Mouse (Mus musculus) kidney, adult 2 months (tissue): ENCODE results near the gene Prss44. TPM values are rescaled to one million over a fixed set of nuclear protein-coding genes. Genes with fewer than 3 reads are reported as not detected.

Experiments
- DNase-seq: peaks from one replicate; pipeline ENCODE4 v3.0.0; 2021
- H3K27ac ChIP-seq: fragments of 200-500 bp; 2 replicates; pipeline ENCODE4 v1.5.1; 2012; ENCODE audit warnings: low read depth, low read length, control low read depth, inconsistent platforms; ENCODE audit not compliant: insufficient read depth
- H3K27me3 ChIP-seq: fragments of 200-500 bp; replicated peaks from 2 replicates; pipeline ENCODE4 v1.6.1; 2012; ENCODE audit warnings: mild to moderate bottlenecking, moderate library complexity, low read length, inconsistent platforms; ENCODE audit not compliant: control insufficient read depth, insufficient read depth
- H3K36me3 ChIP-seq: fragments of 200-500 bp; 2 replicates; pipeline ENCODE4 v1.6.1; 2012; ENCODE audit warnings: mild to moderate bottlenecking, moderate library complexity, low read length, inconsistent platforms; ENCODE audit not compliant: control insufficient read depth, insufficient read depth
- H3K4me1 ChIP-seq: fragments of 200-500 bp; 2 replicates; pipeline ENCODE4 v1.6.1; 2011; ENCODE audit warnings: low read length; ENCODE audit not compliant: control insufficient read depth, insufficient read depth
- H3K4me3 ChIP-seq: fragments of 200-500 bp; 2 replicates; pipeline ENCODE4 v1.5.1; 2011; ENCODE audit warnings: mild to moderate bottlenecking, low read depth, low read length, control low read depth; ENCODE audit not compliant: insufficient read depth
- CTCF ChIP-seq: fragments of 200-500 bp; conservative IDR thresholded peaks from 2 replicates; pipeline ENCODE4 v1.5.1; 2011; ENCODE audit warnings: low read depth, mild to moderate bottlenecking, control low read depth, low read length, moderate library complexity, mixed read lengths; ENCODE audit not compliant: insufficient read depth, insufficient read length
- POLR2A ChIP-seq: fragments of 200-500 bp; IDR thresholded peaks from one replicate; pipeline ENCODE4 v1.6.1; 2011; ENCODE audit warnings: low read depth, low read length, control low read depth
- WGBS: fragments of 180-500 bp; shearing (Covaris S2); methylation state at CpG from one replicate; pipeline ENCODE4 v1.1.7; 2018; 5-methylcytosine and 5-hydroxymethylcytosine counted together
- polyA plus RNA-seq: library from polyadenylated mRNA; depleted of rRNA; stranded (reverse); fragments of >200 nt; gene quantifications from 2 replicates; pipeline ENCODE4 v1.2.3, GENCODE M21; 2012

The Prss44 gene
- polyA plus RNA-seq, 1 experiment = not detected

GRCm38 (mm10) chr9:110779242-110779913 is 34.4 kb upstream of the Prss44 start:
- peak; percentile 35 for DNase-seq

GRCm38 (mm10) chr9:110781256-110781721 is 32.5 kb upstream of the Prss44 start:
- TF ChIP-seq POLR2A (no peak), CTCF (peak; percentile 70)
- peak overlapping the region; percentile 42 for H3K4me3 ChIP-seq
- WGBS = under 1% methylated on average over 43 of the region's 43 CpGs

More at GRCm38 (mm10) chr9:110779242-110779913, 34.4 kb upstream of the Prss44 start:
- no peaks in the 10 kb centered on the region for H3K27me3 ChIP-seq
- 79% methylated on average over 5 of the region's 5 CpGs for WGBS
- no peak overlapping the region for H3K4me3 ChIP-seq
- no peaks in the 10 kb centered on the region for H3K36me3 ChIP-seq
- peaks cover 4% of the 10 kb centered on the region; the same call in 1 of the 2 replicates for H3K4me1 ChIP-seq
- H3K27ac ChIP-seq = no peak overlapping the region
- no peak for TF ChIP-seq POLR2A
- peak; percentile 36 for TF ChIP-seq CTCF

DNA sequence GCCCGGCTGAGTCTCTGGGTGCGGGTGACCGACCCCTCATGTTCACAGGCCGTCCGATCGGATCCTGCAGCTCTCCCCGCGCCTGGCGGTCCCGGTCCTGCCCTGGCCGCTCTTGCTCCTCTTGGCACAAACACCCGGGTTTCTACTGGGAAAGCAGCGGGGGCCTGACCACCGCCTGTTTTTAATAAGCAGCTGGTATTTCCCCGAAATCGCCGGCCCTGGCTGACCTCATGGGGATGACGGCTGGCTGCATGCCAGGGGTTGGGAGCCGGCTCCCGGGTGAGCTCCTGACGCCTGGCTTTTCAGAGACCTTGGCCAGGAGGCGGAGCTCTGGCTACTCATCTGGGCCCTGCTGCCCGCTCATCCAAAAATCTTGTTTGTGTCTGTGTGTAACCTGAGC is 32.1 kb upstream of the Prss44 start:
- Histone ChIP-seq H3K4me1 (peaks cover 4% of the 10 kb centered on the region; the same call in 1 of the 2 replicates), H3K4me3 (peak overlapping the region; percentile 42), H3K36me3 (no peaks in the 10 kb centered on the region), H3K27ac (no peak overlapping the region), H3K27me3 (no peaks in the 10 kb centered on the region)
- WGBS = 2% methylated on average over 23 of the region's 23 CpGs
- DNase-seq = peak; percentile 98
- TF ChIP-seq POLR2A (no peak), CTCF (0 out of 2 replicates have a peak, but pooled peaks have one; percentile 11)

More at GRCm38 (mm10) chr9:110781256-110781721, 32.5 kb upstream of the Prss44 start:
- peak; percentile 95 for DNase-seq
- Histone ChIP-seq H3K4me1 (peaks cover 4% of the 10 kb centered on the region; the same call in 1 of the 2 replicates), H3K27ac (no peak overlapping the region), H3K27me3 (no peaks in the 10 kb centered on the region), H3K36me3 (no peaks in the 10 kb centered on the region)

- WGBS = 13% methylated on average over 1 of the region's 1 CpGs
- Histone ChIP-seq H3K36me3 (no peaks in the 10 kb centered on the region), H3K27ac (no peak overlapping the region), H3K27me3 (no peaks in the 10 kb centered on the region), H3K4me1 (peaks cover 4% of the 10 kb centered on the region; the same call in 1 of the 2 replicates), H3K4me3 (no peak overlapping the region)
- TF ChIP-seq POLR2A = no peak
- no peak for TF ChIP-seq CTCF
- DNase-seq = peak; percentile 60
These were observed 30.2 kb upstream of the Prss44 start for GRCm38 (mm10) chr9:110783611-110784010.

- no peak for DNase-seq
- Histone ChIP-seq H3K36me3 (no peaks in the 10 kb centered on the region), H3K4me3 (no peak overlapping the region), H3K4me1 (no peaks in the 10 kb centered on the region), H3K27ac (no peak overlapping the region), H3K27me3 (no peaks in the 10 kb centered on the region)
- 80% methylated on average over 3 of the region's 3 CpGs for WGBS
- TF ChIP-seq CTCF (no peak), POLR2A (no peak)
These were observed 25.6 kb upstream of the Prss44 start for GRCm38 (mm10) chr9:110788169-110788568.

DNA sequence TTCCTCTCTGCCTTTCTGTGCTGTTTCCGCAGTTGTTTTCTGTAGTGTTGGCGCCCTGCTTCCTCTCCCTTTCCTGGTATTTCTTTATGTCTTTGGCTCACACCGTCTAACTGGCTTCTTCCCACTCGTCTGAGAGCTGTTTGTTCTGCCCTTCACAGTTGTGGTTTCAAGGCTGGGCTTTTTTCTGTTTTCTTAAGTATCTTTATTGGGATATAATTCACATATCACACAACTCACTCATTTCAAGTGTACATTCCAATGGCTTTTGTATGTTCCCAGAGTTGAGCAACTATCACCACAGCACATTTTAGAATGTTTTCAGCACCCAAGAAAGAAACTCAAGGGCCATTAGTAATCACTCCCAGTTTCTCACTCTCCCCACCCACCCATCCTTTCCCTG is 23.3 kb upstream of the Prss44 start:
- WGBS = 69% methylated on average over 4 of the region's 4 CpGs
- Histone ChIP-seq H3K4me3 (no peak overlapping the region), H3K27me3 (no peaks in the 10 kb centered on the region), H3K36me3 (no peaks in the 10 kb centered on the region), H3K27ac (no peak overlapping the region), H3K4me1 (no peaks in the 10 kb centered on the region)
- DNase-seq = no peak
- no peak for TF ChIP-seq POLR2A
- TF ChIP-seq CTCF = no peak

DNA sequence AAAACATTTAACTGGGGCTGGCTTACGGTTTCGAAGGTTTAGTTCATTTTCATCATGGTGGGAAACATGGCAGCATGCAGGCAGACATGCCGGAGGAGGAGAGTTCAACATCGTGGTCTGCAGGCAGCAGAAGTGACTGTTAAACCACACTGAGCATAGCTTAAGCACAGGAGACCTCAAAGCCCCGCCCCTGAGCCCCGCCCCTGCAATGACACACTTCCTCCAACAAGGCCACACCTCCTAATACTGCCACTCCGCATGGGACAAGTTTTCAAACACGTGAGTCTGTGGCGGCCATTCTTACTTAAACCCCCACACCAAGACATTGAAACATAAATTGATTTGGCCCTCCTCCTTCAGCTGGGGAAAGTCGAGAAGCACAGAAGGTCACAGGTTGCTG is 16.8 kb upstream of the Prss44 start:
- WGBS = 82% methylated on average over 10 of the region's 10 CpGs
- no peaks in the 10 kb centered on the region for H3K36me3 ChIP-seq
- no peaks in the 10 kb centered on the region for H3K4me1 ChIP-seq
- H3K27me3 ChIP-seq = no peaks in the 10 kb centered on the region
- DNase-seq = no peak
- no peak overlapping the region for H3K4me3 ChIP-seq
- no peak overlapping the region for H3K27ac ChIP-seq
- TF ChIP-seq CTCF (no peak), POLR2A (no peak)
